Comparison of ENCODE assay signal across 23 mouse cellular contexts in genomic region chr12:69885170-69885923, GRCm38 (mm10). TPM values are rescaled to one million over a fixed set of nuclear protein-coding genes. Genes with fewer than 3 reads are reported as not detected.
A peak's percentile ranks its signal among the peaks of the same experiment; 100 is the strongest.
DNase-seq lines count a peak whose midpoint lies in the region; ATAC-seq and TF ChIP-seq lines count a peak whose summit lies in the region.
"Had no signal": no experiment of that assay in that cellular context is flagged by ENCODE, and none has a peak within 500 bp of the region (broad histone marks: within the 10 kb centered on the region; RNA-seq: fewer than 3 reads in every experiment).

No protein-coding gene starts in this region.

- H3K4me1 ChIP-seq in stomach, embryonic 15.5 days: peaks cover 22% of the 10 kb centered on the region
- peaks cover 13% of the 10 kb centered on the region; the same call in 1 of the 2 replicates for H3K4me1 ChIP-seq in intestine, postnatal 0 days (replicated peaks; ENCODE audit: control insufficient read depth, insufficient read depth, low read length)

- WGBS in stomach, embryonic 15.5 days: 83% methylated on average over 5 of the region's 5 CpGs
- WGBS in intestine, postnatal 0 days: 87% methylated on average over 5 of the region's 5 CpGs

- no peaks in the 10 kb centered on the region for H3K27me3 ChIP-seq in stomach, embryonic 15.5 days (replicated peaks)
- H3K27me3 ChIP-seq in intestine, postnatal 0 days (replicated peaks; ENCODE audit: control insufficient read depth, insufficient read depth, low read length): no peaks in the 10 kb centered on the region
- H3K27me3 ChIP-seq: forebrain, embryonic 15.5 days; heart, embryonic 13.5 days; hindbrain, embryonic 13.5 days; liver, embryonic 13.5 days; midbrain, embryonic 15.5 days had no signal

- H3K27ac ChIP-seq in stomach, embryonic 15.5 days: peak overlapping the region; percentile 37; the same call in 1 of the 2 replicates
- H3K27ac ChIP-seq in intestine, postnatal 0 days (ENCODE audit: low read depth, low read length): no peak overlapping the region
- H3K27ac ChIP-seq: forebrain, embryonic 15.5 days; heart, adult 2 months; heart, embryonic 13.5 days; hindbrain, embryonic 13.5 days; liver, embryonic 13.5 days; midbrain, embryonic 15.5 days had no signal

- no peak for ATAC-seq in stomach, embryonic 15.5 days (ENCODE audit: insufficient read depth, low FRiP score, low read depth)
- ATAC-seq in intestine, postnatal 0 days: no peak
- ATAC-seq: forebrain, embryonic 15.5 days; midbrain, embryonic 15.5 days had no signal

- no peak for TF ChIP-seq CTCF in intestine, postnatal 0 days (IDR thresholded peaks at IDR 0.05; ENCODE audit: low read depth)

- DNase-seq in heart, adult 11 months: peak; percentile 15
- no peak for DNase-seq in heart, postnatal 4 days
- DNase-seq in 3T3-L1 (ENCODE audit: low read depth, low spot score): peak; percentile 77
- peak; percentile 31 for DNase-seq in Muller cell, postnatal 12 days (ENCODE audit: inconsistent ontology term)
- no peak for DNase-seq in heart, postnatal 14 days
- DNase-seq: adrenal gland, adult 8-10 months; cerebellum, adult 9-10 months; gastrocnemius, postnatal 14 days; heart, adult 2 months; kidney, adult 8-10 months; kidney, postnatal 10 days; liver, embryonic 13.5 days; lung, embryonic 14.5 days; lung, postnatal 36 days; right cerebral cortex, adult 18-20 months; right cerebral cortex, postnatal 4 days; thymus, adult 2 months had no signal

- no peak overlapping the region for H3K4me3 ChIP-seq in stomach, embryonic 15.5 days (replicated peaks)
- no peak overlapping the region for H3K4me3 ChIP-seq in intestine, postnatal 0 days (ENCODE audit: low read depth, low read length)
- H3K4me3 ChIP-seq: forebrain, embryonic 15.5 days; heart, adult 2 months; heart, embryonic 13.5 days; hindbrain, embryonic 13.5 days; liver, embryonic 13.5 days; midbrain, embryonic 15.5 days had no signal

- intact Hi-C loops in heart, postnatal 14 days (cut with DNase I): no loop called here

- H3K36me3 ChIP-seq in stomach, embryonic 15.5 days: no peaks in the 10 kb centered on the region
- peaks cover 3% of the 10 kb centered on the region; the same call in 1 of the 2 replicates for H3K36me3 ChIP-seq in intestine, postnatal 0 days (ENCODE audit: control insufficient read depth, insufficient read depth)
- H3K36me3 ChIP-seq: forebrain, embryonic 15.5 days; hindbrain, embryonic 13.5 days; midbrain, embryonic 15.5 days had no signal

- H3K4me2 ChIP-seq in stomach, embryonic 15.5 days: no peak overlapping the region
- no peak overlapping the region for H3K4me2 ChIP-seq in intestine, postnatal 0 days (replicated peaks; ENCODE audit: low read depth)
- H3K4me2 ChIP-seq: forebrain, embryonic 15.5 days; heart, embryonic 13.5 days; hindbrain, embryonic 13.5 days; liver, embryonic 13.5 days; lung, embryonic 14.5 days; midbrain, embryonic 15.5 days had no signal

- H3K9me3 ChIP-seq in stomach, embryonic 15.5 days: no peaks in the 10 kb centered on the region
- H3K9me3 ChIP-seq in intestine, postnatal 0 days (ENCODE audit: control insufficient read depth): no peaks in the 10 kb centered on the region
- H3K9me3 ChIP-seq: forebrain, embryonic 15.5 days; heart, embryonic 13.5 days; hindbrain, embryonic 13.5 days; liver, embryonic 13.5 days; midbrain, embryonic 15.5 days had no signal

- no peak overlapping the region for H3K9ac ChIP-seq in stomach, embryonic 15.5 days
- H3K9ac ChIP-seq in intestine, postnatal 0 days (ENCODE audit: low read depth, low read length): no peak overlapping the region
- H3K9ac ChIP-seq: forebrain, embryonic 15.5 days; heart, embryonic 13.5 days; hindbrain, embryonic 13.5 days; liver, embryonic 13.5 days; lung, embryonic 14.5 days; midbrain, embryonic 15.5 days had no signal

RNA-seq across cellular contexts. Expression of gene Atl1, which starts 7.1 kb away (rescaled TPM):
- total RNA-seq in heart, postnatal 4 days (2021): 10 to 100 TPM; 10.1 to 11.0 TPM
- polyA plus RNA-seq in stomach, embryonic 15.5 days (2015; fragmentation: Nextera tagmentation; extraction: Ambion mirVana): 6.9 and 7.1 TPM in 2 replicates
- polyA plus RNA-seq in intestine, postnatal 0 days (2015; fragmentation: Nextera tagmentation; extraction: Ambion mirVana): 5.0 and 5.6 TPM in 2 replicates
- total RNA-seq in heart, postnatal 14 days (2021): 1 to 10 TPM; 4.0 to 6.1 TPM

RNA-seq across cellular contexts. Expression of gene Map4k5, which starts 7.7 kb away (rescaled TPM):
- total RNA-seq in heart, postnatal 4 days (2021): 10 to 100 TPM; 41.9 to 44.7 TPM
- polyA plus RNA-seq in stomach, embryonic 15.5 days (2015; fragmentation: Nextera tagmentation; extraction: Ambion mirVana): 28.7 and 29.6 TPM in 2 replicates
- 9.9 and 10.2 TPM in 2 replicates for polyA plus RNA-seq in intestine, postnatal 0 days (2015; fragmentation: Nextera tagmentation; extraction: Ambion mirVana)
- total RNA-seq in heart, postnatal 14 days (2021): 10 to 100 TPM; 28.7 to 30.1 TPM

Comparison
In these comparisons a context has a peak if more than half of its experiments do, and no peak if none do; other contexts are left out.
1. DNase-seq: peak in heart, adult 11 months (single experiment), 3T3-L1 (single experiment) and Muller cell, postnatal 12 days (single experiment); none in heart, postnatal 4 days (single experiment) and heart, postnatal 14 days (0 of 2).